Mouse (Mus musculus): ENCODE data around the gene Mfsd6l. TPM values are rescaled to one million over a fixed set of nuclear protein-coding genes. Genes with fewer than 3 reads are reported as not detected.

Mfsd6l gene
- not detected for total RNA-seq (2021)

- intact Hi-C loops (cut with DNase I): no loop called here
- no peak for DNase-seq (ENCODE audit: low spot score in 2 of 2)
Observed at GRCm38 (mm10) chr11:68555918-68556584, at the start of gene Mfsd6l. Mfsd6l (plus strand) TSS chr11:68556186.

- no peak for DNase-seq (ENCODE audit: low spot score in 2 of 2)
- intact Hi-C loops (cut with DNase I): no loop called here
Observed at GRCm38 (mm10) chr11:68507246-68507645, 48.7 kb upstream of the Mfsd6l start.

- no peak for DNase-seq (ENCODE audit: low spot score in 2 of 2)
- intact Hi-C loops (cut with DNase I): no loop called here
Observed at GRCm38 (mm10) chr11:68508619-68509018, 47.4 kb upstream of the Mfsd6l start.

DNA sequence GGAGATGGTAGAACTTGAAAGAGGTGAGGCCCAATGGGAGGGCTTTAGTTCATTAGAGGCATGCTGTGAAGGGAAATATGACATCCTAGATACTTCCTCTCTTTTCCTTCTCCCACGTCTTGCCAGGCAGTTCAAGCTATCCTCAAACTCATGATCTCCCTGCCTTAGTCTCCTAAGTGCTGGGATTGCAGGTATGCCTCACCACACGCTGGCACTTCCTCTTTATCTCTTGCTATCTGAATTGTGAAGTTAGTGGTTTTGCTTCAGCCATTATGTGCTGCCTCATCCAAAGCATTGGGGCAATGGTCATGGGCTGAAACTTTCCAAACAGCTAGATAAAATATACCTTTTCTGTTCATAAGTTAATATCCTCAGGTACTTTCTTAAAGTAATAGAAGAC is 46.8 kb upstream of the Mfsd6l start:
- intact Hi-C loops (cut with DNase I): no loop called here
- DNase-seq (ENCODE audit: low spot score in 2 of 2): no peak

DNA sequence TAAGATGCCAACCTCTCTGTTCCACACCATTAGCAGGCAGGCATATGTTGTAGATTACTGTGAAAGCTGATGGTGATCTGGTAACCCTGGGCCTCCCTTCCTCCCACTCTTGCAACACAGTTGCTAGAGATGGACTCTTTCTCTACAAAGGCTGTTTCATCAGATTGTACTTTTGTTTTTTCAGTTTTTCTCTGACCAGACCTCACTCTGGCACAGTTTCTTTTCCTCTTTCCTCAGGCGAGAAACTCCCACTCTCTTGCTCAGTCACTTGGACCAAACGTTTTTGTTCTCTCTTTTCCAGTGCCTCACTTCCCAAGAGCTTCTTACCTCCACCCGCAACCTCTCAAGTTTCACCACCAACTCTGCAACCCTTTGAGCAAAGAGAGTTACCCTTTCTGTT is 42.0 kb upstream of the Mfsd6l start:
- peak in 1 of 2 experiments; percentile 49 for DNase-seq (ENCODE audit: low spot score in 2 of 2)
- intact Hi-C loops (cut with DNase I): no loop called here

GRCm38 (mm10) chr11:68519362-68519761 is 36.6 kb upstream of the Mfsd6l start:
- intact Hi-C loops (cut with DNase I): no loop called here
- no peak for DNase-seq (ENCODE audit: low spot score in 2 of 2)

DNA sequence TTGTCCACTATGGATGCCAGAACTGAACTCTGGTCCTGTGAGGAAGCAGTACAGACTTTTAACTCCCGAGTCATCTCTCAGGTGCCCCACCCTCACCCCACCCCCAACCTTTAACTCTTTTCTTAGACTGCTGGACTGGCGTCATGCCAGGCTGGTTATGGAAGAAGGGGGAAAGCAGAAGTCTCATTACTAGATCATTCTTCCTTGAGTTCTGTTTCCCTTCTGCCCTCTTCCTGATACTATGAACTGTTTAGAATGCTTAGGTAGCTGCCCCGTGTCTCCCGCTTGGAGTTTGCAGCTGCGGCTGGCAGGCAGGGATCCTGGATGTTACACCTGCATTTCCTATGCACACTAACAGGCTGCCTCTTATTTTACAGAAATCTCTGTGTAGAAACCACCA is 36.2 kb upstream of the Mfsd6l start:
- intact Hi-C loops (cut with DNase I): no loop called here

GRCm38 (mm10) chr11:68520439-68520838 is 35.5 kb upstream of the Mfsd6l start:
- intact Hi-C loops (cut with DNase I): no loop called here

More for the DNA sequence above, 36.2 kb upstream of the Mfsd6l start:
- no peak for DNase-seq (ENCODE audit: low spot score in 2 of 2)

GRCm38 (mm10) chr11:68521352-68521751 is 34.6 kb upstream of the Mfsd6l start:
- intact Hi-C loops (cut with DNase I): no loop called here
- DNase-seq (ENCODE audit: low spot score in 2 of 2): no peak

More at GRCm38 (mm10) chr11:68520439-68520838, 35.5 kb upstream of the Mfsd6l start:
- no peak for DNase-seq (ENCODE audit: low spot score in 2 of 2)

GRCm38 (mm10) chr11:68526441-68526840 is 29.5 kb upstream of the Mfsd6l start:
- peak; percentile 27 to 62 for DNase-seq (ENCODE audit: low spot score in 2 of 2)

DNA sequence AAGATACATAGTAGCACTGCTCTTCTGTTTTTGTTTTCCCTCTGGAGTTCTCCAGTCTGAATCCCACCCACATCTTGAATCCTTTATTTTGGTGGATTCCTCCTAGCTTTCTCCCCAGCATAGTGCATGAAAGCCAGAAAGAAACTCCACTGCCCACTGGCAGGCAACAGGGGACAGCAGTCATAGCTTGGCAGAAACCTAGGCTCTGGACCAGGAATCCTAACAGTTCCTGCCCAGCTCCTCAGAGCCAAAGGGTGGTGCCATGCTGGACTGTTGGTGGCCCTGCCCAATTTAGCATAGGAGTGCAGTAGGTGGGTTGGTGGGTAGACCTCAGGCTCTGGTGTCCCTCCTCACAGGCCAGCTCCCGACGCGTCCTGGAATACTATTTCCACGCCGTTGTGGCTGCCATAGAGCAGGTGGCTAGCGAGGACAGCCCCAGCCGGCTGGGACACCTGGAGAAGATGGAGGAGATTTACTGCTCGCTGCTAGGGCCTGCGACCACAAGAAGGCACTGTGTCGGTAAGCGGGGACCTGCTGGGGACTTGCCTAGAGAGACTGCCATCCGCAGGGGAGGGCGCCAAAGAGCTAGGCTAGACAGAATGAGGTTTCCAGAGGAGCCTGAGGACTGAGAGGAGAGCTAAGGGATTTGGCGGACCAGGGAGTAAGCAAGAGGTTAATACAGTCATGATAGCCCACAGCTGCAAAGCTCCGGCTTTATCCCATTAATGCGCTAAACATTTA is 24.8 kb upstream of the Mfsd6l start:
- DNase-seq (ENCODE audit: low spot score in 2 of 2): peak; percentile 60 to 79
- intact Hi-C loops (cut with DNase I): no loop called here

More at GRCm38 (mm10) chr11:68526441-68526840, 29.5 kb upstream of the Mfsd6l start:
- intact Hi-C loops (cut with DNase I): no loop called here

- DNase-seq (ENCODE audit: low spot score in 2 of 2): no peak
- intact Hi-C loops (cut with DNase I): no loop called here
Observed at GRCm38 (mm10) chr11:68531941-68532535, 23.9 kb upstream of the Mfsd6l start.

- no peak for DNase-seq (ENCODE audit: low spot score in 2 of 2)
- intact Hi-C loops (cut with DNase I): no loop called here
Observed at GRCm38 (mm10) chr11:68532773-68533172, 23.2 kb upstream of the Mfsd6l start.

DNA sequence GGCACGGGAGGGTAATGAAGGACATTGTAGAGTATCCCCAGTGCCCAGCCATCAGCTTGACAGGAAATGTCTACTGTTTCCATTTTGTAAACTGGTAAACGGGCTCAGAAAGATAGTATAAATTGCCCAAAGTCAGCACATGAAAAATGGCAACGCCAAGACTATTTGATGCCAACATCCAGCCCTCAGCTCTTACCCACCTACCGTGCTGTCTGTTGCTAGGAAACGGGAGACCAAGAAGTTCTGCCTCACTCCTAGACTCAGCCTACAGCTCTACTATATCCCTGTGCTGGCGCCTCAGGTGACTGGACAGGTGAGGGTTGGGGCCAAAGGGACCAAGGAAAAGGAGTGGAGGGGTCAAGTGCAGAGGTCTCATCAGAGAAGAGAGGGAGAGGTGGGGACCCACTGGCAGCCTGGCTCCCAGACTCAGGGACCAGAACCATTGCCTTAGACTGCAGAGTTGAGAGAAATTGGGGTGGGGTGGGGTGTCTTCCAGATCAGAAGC is 22.0 kb upstream of the Mfsd6l start:
- intact Hi-C loops (cut with DNase I): no loop called here
- DNase-seq (ENCODE audit: low spot score in 2 of 2): peak in 1 of 2 experiments; percentile 55

DNA sequence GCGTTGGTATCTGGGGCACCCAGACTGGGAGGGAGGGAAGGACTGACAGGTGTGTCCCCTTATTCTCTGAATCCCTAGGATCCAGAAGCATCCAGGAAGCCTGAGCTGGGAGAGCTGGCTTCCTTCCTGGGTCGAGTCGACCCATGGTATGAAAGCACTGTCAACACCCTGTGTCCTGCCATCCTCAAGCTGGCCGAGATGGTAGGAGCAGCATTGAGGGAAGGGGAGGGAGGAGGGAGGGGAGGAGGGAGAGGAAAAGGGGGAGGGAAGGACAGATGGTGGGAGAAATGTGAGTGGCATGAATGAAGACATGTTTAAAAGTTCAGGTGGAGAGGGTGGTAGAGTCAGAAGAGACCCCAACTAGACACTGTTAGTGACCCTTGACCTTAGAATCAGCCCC is 20.0 kb upstream of the Mfsd6l start:
- DNase-seq (ENCODE audit: low spot score in 2 of 2): no peak
- intact Hi-C loops (cut with DNase I): no loop called here

- intact Hi-C loops (cut with DNase I): no loop called here
- DNase-seq (ENCODE audit: low spot score in 2 of 2): peak; percentile 48 to 77
Observed at GRCm38 (mm10) chr11:68536465-68536864, 19.5 kb upstream of the Mfsd6l start.

GRCm38 (mm10) chr11:68539621-68540020 is 16.4 kb upstream of the Mfsd6l start:
- DNase-seq (ENCODE audit: low spot score in 2 of 2): peak in 1 of 2 experiments; percentile 86
- intact Hi-C loops (cut with DNase I): no loop called here

- no peak for DNase-seq (ENCODE audit: low spot score in 2 of 2)
- intact Hi-C loops (cut with DNase I): no loop called here
Observed at GRCm38 (mm10) chr11:68544554-68544953, 11.4 kb upstream of the Mfsd6l start.

- intact Hi-C loops (cut with DNase I): no loop called here
- no peak for DNase-seq (ENCODE audit: low spot score in 2 of 2)
Observed at GRCm38 (mm10) chr11:68545172-68545571, 10.8 kb upstream of the Mfsd6l start.

GRCm38 (mm10) chr11:68545682-68546222 is 10.2 kb upstream of the Mfsd6l start:
- DNase-seq (ENCODE audit: low spot score in 2 of 2): no peak
- intact Hi-C loops (cut with DNase I): no loop called here
